Mouse (Mus musculus): Measurements from ENCODE around the gene 4430402I18Rik. TPM values are rescaled to one million over a fixed set of nuclear protein-coding genes. Genes with fewer than 3 reads are reported as not detected.

4430402I18Rik gene
- 1.9 and 4.6 TPM in 2 replicates for polyA plus RNA-seq (2012; rRNA removed; ENCODE audit: low replicate concordance)

GRCm38 (mm10) chr19:28967652-28968051 lies at the start of gene 4430402I18Rik:
Gene 4430402I18Rik, minus strand, starts transcription at chr19:28967800.

GRCm38 (mm10) chr19:28990194-28990589 lies 22.6 kb upstream of the 4430402I18Rik start, which contains the start of gene Cdc37l1:
Gene Cdc37l1, plus strand, starts transcription at chr19:28990352.

GRCm38 (mm10) chr19:28963842-28964551 lies 3.6 kb downstream of the 4430402I18Rik start, which contains the start of gene Plpp6:
Gene Plpp6, plus strand, starts transcription at chr19:28963953.

Other genes starting within 250 kb of the 4430402I18Rik start
- gene Slc1a1, start 132.8 kb downstream of the 4430402I18Rik start, polyA plus RNA-seq (2012; rRNA removed; ENCODE audit: low replicate concordance): 1.3 and 2.3 TPM in 2 replicates
- 9.8 and 19.0 TPM in 2 replicates for gene Plpp6, start 3.8 kb downstream of the 4430402I18Rik start, polyA plus RNA-seq (2012; rRNA removed; ENCODE audit: low replicate concordance)
- gene Cdc37l1, start 22.6 kb upstream of the 4430402I18Rik start, polyA plus RNA-seq (2012; rRNA removed; ENCODE audit: low replicate concordance): 8.5 and 15.4 TPM in 2 replicates
- 94.7 and 111 TPM in 2 replicates for gene Ak3, start 80.2 kb upstream of the 4430402I18Rik start, polyA plus RNA-seq (2012; rRNA removed; ENCODE audit: low replicate concordance)
- gene Rcl1, start 133.6 kb upstream of the 4430402I18Rik start, polyA plus RNA-seq (2012; rRNA removed; ENCODE audit: low replicate concordance): 19.6 and 30.1 TPM in 2 replicates

Data from mammary gland, adult 2 months (tissue).